Mouse (Mus musculus) megakaryocyte, embryonic 14.5 days (primary cell): ENCODE results near the gene Ssbp3.

Source experiments
- FLI1 ChIP-seq: IDR thresholded peaks from 2 replicates; pipeline ENCODE4 v1.6.1; 2012; ENCODE audit warnings: low read length, inconsistent platforms, mixed read lengths
- GATA1 ChIP-seq: IDR thresholded peaks from 3 replicates; pipeline ENCODE4 v1.6.1; 2012; ENCODE audit warnings: mixed read lengths, low read length, inconsistent platforms, borderline replicate concordance

DNA sequence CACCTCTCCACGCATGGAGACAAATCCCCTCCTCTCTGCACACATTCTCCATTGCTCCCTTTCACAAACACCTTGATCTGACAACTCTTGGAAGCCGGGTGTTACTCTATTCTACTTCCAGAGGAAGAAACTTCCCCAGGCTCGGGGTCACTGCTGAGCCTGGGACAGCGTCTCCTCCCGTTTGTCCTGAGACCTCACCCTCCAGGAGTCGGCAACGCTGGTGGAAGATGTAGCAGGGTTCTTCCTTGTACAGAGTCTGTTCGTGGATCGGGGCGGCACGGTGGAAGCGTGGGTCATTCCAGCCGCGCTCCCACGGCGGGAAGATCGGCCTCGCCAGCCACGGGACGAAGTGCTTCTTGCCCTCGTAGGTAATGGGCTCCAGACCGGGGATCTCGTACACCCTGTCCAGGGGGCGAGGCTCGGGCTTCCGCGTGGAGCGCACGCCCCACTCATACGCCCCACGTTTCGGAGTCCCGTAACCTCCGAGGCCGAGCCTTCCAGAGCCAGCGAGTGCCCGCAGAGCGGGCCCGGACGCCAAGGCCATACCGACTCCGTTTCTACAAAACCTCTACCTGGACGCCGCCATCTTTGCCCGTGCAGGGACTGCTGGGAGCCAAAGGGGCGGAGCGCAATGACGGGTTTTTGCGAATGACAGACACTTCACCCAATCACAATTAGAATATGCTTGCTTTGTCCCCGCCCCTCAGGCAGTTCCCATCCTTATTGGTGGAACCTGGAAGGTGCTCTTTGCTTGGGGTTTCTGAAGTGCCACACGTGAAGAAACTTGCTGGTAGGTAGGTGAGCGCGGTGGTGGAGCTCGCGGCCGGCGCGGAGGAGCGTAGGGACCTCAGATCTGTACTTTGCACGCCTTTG is 156.0 kb downstream of the Ssbp3 start, which contains the start of the genes Mrpl37 and Cyb5rl:
- TF ChIP-seq GATA1: no peak
- TF ChIP-seq FLI1: no peak
